Mouse (Mus musculus) testis, adult 2 months (tissue): ENCODE measurements at regions not wholly inside any gene's neighbourhood (a gene's known extent, or its start where the extent isn't known, plus 50 kb on each side); places are given as distances from the start of the nearest gene placed in this dataset.

Experiments
- H3K27ac ChIP-seq: fragments of 200-500 bp; 2 replicates; pipeline ENCODE4 v1.5.1; 2012; ENCODE audit warnings: low read depth, low read length; ENCODE audit not compliant: control insufficient read depth, insufficient read depth
- H3K27me3 ChIP-seq: fragments of 200-500 bp; 2 replicates; pipeline ENCODE4 v1.6.1; 2012; ENCODE audit warnings: mild to moderate bottlenecking, low read length, moderate library complexity; ENCODE audit not compliant: control insufficient read depth, insufficient read depth
- H3K36me3 ChIP-seq: fragments of 200-500 bp; 2 replicates; pipeline ENCODE4 v1.6.1; 2012; ENCODE audit warnings: mild to moderate bottlenecking, low read length; ENCODE audit not compliant: control insufficient read depth, insufficient read depth
- H3K4me1 ChIP-seq: fragments of 200-500 bp; 2 replicates; pipeline ENCODE4 v1.6.1; 2012; ENCODE audit warnings: low read length; ENCODE audit not compliant: control insufficient read depth, insufficient read depth
- H3K4me3 ChIP-seq: fragments of 200-500 bp; 2 replicates; pipeline ENCODE4 v1.5.1; 2012; ENCODE audit warnings: low read depth, mild to moderate bottlenecking, low read length, moderate library complexity, mixed read lengths; ENCODE audit not compliant: control insufficient read depth
- CTCF ChIP-seq: fragments of 200-500 bp; IDR thresholded peaks from 2 replicates; pipeline ENCODE4 v1.5.1; 2012; ENCODE audit warnings: low read depth, mild to moderate bottlenecking, inconsistent platforms, low read length, moderate library complexity; ENCODE audit not compliant: control insufficient read depth, insufficient read depth, insufficient replicate concordance
- POLR2A ChIP-seq: fragments of 200-500 bp; IDR thresholded peaks from 2 replicates; pipeline ENCODE4 v1.6.1; 2012; ENCODE audit warnings: low read depth, mild to moderate bottlenecking, inconsistent platforms, low read length, moderate library complexity; ENCODE audit not compliant: control insufficient read depth

DNA sequence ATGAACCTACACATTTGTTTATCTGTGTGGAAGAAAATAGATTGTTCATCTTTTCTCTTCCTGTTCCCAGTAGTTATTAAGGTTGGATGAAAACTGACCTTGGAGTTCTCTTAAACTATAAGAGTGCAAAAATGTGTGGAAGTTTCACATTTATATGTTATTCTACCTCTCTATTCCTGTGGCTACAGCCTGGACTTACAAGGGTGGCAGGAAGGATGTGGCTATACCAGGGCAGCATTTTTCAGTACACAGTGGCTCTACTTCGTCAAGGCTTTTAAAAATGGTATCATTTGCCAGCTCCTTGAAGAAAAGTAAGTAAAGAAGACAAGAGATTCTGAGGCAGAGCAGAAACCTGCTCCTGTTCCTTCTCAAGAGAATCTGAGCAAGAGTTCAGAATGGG is 241.5 kb upstream of the Megf9 start:
- Histone ChIP-seq H3K36me3 (no peaks in the 10 kb centered on the region), H3K27me3 (no peaks in the 10 kb centered on the region), H3K4me3 (no peak overlapping the region), H3K4me1 (no peaks in the 10 kb centered on the region), H3K27ac (no peak overlapping the region)
- TF ChIP-seq CTCF (no peak), POLR2A (no peak)

DNA sequence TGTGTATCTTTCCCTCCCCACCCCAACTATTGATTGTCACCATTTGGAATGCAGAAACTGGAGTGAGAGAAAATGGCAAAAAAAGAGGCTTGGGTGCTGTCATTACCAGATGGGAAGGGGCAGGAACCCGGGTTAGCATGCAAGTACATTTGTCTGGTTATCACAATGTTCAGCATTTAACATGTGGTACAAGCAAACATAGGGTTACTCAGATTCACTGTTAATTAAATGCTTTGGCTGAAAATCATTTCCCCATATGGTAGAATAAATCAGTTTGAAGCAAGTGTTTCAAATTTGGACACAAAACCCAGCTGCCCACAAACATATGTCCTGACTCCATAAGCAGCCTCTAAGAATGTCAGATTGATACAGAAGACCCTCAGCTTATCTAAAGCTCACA is 208.6 kb upstream of the Megf9 start:
- no peaks in the 10 kb centered on the region for H3K36me3 ChIP-seq
- TF ChIP-seq POLR2A: no peak
- no peak for TF ChIP-seq CTCF
- H3K27ac ChIP-seq: no peak overlapping the region
- H3K4me3 ChIP-seq: no peak overlapping the region
- no peaks in the 10 kb centered on the region for H3K4me1 ChIP-seq
- H3K27me3 ChIP-seq: no peaks in the 10 kb centered on the region

DNA sequence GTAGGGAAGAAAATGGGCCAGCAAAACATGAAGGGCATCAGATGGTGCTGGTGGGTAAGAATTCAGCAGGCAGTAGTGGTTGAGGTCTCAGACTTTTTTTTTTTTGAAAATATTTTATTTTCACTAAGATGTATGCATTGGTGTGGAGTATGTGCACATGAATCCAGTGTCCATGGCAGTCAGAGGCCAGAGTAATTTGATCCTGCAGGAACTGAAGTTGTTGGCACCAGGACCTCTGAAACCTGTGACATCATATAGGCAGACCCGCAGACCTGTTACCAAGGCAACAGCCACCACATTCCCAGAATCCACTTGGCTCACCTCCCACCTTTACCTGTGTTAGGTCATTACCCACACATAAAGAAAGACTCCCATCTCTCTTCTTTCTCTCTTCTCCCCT is 207.2 kb upstream of the Megf9 start:
- TF ChIP-seq POLR2A (no peak), CTCF (no peak)
- Histone ChIP-seq H3K4me1 (no peaks in the 10 kb centered on the region), H3K27ac (no peak overlapping the region), H3K27me3 (no peaks in the 10 kb centered on the region), H3K4me3 (no peak overlapping the region), H3K36me3 (no peaks in the 10 kb centered on the region)

DNA sequence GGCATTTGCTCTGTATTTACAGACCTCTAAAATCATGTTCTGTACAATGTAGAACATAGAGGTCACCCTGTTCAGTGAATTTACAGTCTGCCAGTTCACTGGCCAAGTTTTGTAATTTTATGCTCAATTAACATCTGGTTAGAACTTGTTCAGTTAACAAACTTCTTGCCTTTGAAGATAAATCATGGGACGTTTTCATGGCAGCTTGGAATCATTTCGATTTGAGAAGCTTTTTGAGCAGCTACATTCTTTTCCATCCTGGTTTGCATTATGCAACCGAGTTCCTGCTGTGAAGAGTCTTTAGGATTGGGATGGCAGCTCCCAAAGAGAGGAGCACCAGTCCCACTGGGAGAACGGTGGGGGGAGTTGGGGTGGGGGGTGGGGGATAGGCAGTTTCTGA is 206.3 kb upstream of the Megf9 start:
- H3K4me3 ChIP-seq: no peak overlapping the region
- no peaks in the 10 kb centered on the region for H3K36me3 ChIP-seq
- no peaks in the 10 kb centered on the region for H3K4me1 ChIP-seq
- H3K27me3 ChIP-seq: no peaks in the 10 kb centered on the region
- no peak overlapping the region for H3K27ac ChIP-seq
- TF ChIP-seq POLR2A (no peak), CTCF (no peak)

- H3K27ac ChIP-seq: no peak overlapping the region
- no peaks in the 10 kb centered on the region for H3K4me1 ChIP-seq
- TF ChIP-seq CTCF: no peak
- TF ChIP-seq POLR2A: no peak
- no peak overlapping the region for H3K4me3 ChIP-seq
- H3K27me3 ChIP-seq: no peaks in the 10 kb centered on the region
- H3K36me3 ChIP-seq: no peaks in the 10 kb centered on the region
Measured at GRCm38 (mm10) chr4:70709126-70709689, 174.4 kb upstream of the Megf9 start.

DNA sequence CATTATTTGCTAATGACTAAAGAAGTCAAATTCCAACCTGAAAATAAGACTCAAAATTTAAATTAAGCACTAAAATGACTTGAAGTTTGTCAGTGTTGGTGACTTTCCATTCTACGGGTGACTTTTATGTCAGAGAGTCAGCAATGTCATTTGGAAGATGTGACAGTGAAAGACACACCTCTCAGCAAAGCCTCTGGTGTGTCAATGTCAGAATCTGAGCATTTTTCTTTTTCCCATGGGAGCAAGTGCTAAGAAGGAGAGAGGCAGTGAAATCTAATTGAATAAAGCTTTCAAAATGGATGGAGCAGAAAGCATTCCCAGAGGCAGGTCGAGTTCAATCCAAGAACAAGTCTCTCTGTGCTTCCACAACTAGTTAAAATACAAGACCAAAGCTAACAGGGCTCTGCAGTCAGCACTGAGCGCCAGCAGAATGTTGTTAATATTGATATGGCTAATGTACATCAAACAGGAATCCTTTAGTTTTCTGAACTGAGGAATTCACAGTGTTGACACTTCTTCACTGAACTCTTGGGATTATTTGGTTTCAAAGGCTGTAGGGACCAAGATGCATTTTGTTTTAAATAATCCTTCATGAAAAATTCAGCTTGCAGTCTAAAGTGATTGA is 170.4 kb upstream of the Megf9 start:
- TF ChIP-seq POLR2A (no peak), CTCF (no peak)
- no peaks in the 10 kb centered on the region for H3K4me1 ChIP-seq
- H3K4me3 ChIP-seq: no peak overlapping the region
- H3K27me3 ChIP-seq: no peaks in the 10 kb centered on the region
- H3K36me3 ChIP-seq: no peaks in the 10 kb centered on the region
- no peak overlapping the region for H3K27ac ChIP-seq

- H3K4me1 ChIP-seq: no peaks in the 10 kb centered on the region
- H3K27ac ChIP-seq: no peak overlapping the region
- no peak overlapping the region for H3K4me3 ChIP-seq
- H3K27me3 ChIP-seq: no peaks in the 10 kb centered on the region
- no peaks in the 10 kb centered on the region for H3K36me3 ChIP-seq
- TF ChIP-seq POLR2A: no peak
- no peak for TF ChIP-seq CTCF
Measured at GRCm38 (mm10) chr4:70700894-70701293, 166.1 kb upstream of the Megf9 start.

DNA sequence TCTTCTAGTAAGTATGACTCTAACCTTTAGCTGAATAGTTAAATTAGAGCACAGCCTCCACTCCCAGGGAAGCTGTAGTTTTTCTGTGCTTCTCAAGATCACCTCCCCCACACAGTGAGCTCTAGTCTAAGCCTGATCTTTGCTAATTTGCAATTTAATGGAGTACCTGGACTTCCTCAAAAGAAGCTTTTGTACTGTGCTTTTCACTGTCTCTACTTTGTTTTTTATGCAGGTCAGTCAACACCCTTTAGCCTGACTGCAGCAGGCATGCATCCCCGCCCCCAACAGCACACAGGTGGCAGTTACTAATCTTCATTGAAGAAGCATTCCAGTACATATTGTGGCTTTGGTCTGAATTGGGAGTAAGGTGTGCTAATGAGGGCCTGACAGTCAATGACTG is 129.4 kb upstream of the Megf9 start:
- H3K4me1 ChIP-seq: no peaks in the 10 kb centered on the region
- no peak overlapping the region for H3K27ac ChIP-seq
- H3K27me3 ChIP-seq: no peaks in the 10 kb centered on the region
- no peaks in the 10 kb centered on the region for H3K36me3 ChIP-seq
- H3K4me3 ChIP-seq: no peak overlapping the region
- no peak for TF ChIP-seq CTCF
- TF ChIP-seq POLR2A: no peak
